ENCODE assay signal across 22 mouse cellular contexts in genomic region chr5:115060977-115061376, GRCm38 (mm10). TPM values are rescaled to one million over a fixed set of nuclear protein-coding genes. Genes with fewer than 3 reads are reported as not detected.
DNase-seq lines count a peak whose midpoint lies in the region; ATAC-seq and TF ChIP-seq lines count a peak whose summit lies in the region.
"Had no signal": no experiment of that assay in that cellular context is flagged by ENCODE, and none has a peak within 500 bp of the region (broad histone marks: within the 10 kb centered on the region; RNA-seq: fewer than 3 reads in every experiment).

No protein-coding gene starts in this region.

- no peak for DNase-seq in MEL (ENCODE audit: low read depth, low spot score)
- DNase-seq in gastrocnemius, postnatal 25 days, result no peak
- no peak for DNase-seq in left cerebral cortex, postnatal 36 days (ENCODE audit: low spot score in 2 of 2)
- DNase-seq in lung, postnatal 25 days (ENCODE audit: low spot score), result no peak
- DNase-seq: adrenal gland, adult 8-10 months; adrenal gland, postnatal 14 days; adrenal gland, postnatal 36 days; cerebellum, adult 11-12 months; cerebellum, adult 2 months; cerebellum, adult 9-10 months; cerebellum, postnatal 10 days; cerebellum, postnatal 25 days had no signal

- TF ChIP-seq EP300 in MEL (IDR thresholded peaks at IDR 0.05; ENCODE audit: low read depth in 1 of 2, low read length in 2 of 2), result peak; percentile 50 to 61; a peak in 3 of 4 replicates

- 44% methylated on average over 3 of the region's 3 CpGs for WGBS in liver, embryonic 12.5 days (ENCODE audit: insufficient replicate concordance)
- WGBS in liver, embryonic 15.5 days (ENCODE audit: insufficient replicate concordance), result 26% methylated on average over 3 of the region's 3 CpGs

- TF ChIP-seq POLR2A in MEL (IDR thresholded peaks at IDR 0.05; ENCODE audit: control insufficient read depth in 1 of 2, insufficient read depth in 1 of 2, low read depth in 1 of 2, low read length in 2 of 2, poor library complexity in 1 of 2), result no peak

- 0 out of 2 replicates have a peak overlapping the region, but pooled peaks have one; percentile 2 for H3K4me2 ChIP-seq in liver, embryonic 12.5 days
- H3K4me2 ChIP-seq in liver, embryonic 15.5 days, result no peak overlapping the region
- H3K4me2 ChIP-seq: embryonic facial prominence, embryonic 12.5 days; forebrain, embryonic 13.5 days; forebrain, embryonic 15.5 days had no signal

- no peak for TF ChIP-seq CTCF in MEL (IDR thresholded peaks at IDR 0.05 in 2 of 3, conservative IDR thresholded peaks at IDR 0.05 in 1 of 3; ENCODE audit: control insufficient read depth in 1 of 3, insufficient read depth in 1 of 3, low read depth in 2 of 3, low read length in 3 of 3, poor library complexity in 1 of 3, severe bottlenecking in 1 of 3)

- peak overlapping the region; percentile 98 for H3K27ac ChIP-seq in MEL (ENCODE audit: control insufficient read depth, low read depth, low read length)
- H3K27ac ChIP-seq in liver, embryonic 12.5 days, result peak overlapping the region; percentile 92
- peak overlapping the region; percentile 85 for H3K27ac ChIP-seq in liver, embryonic 15.5 days (replicated peaks)
- H3K27ac ChIP-seq: embryonic facial prominence, embryonic 10.5 days; embryonic facial prominence, embryonic 12.5 days; forebrain, embryonic 13.5 days; forebrain, embryonic 15.5 days had no signal

- peaks cover 0 to 66% of the 10 kb centered on the region in 2 experiments; a peak in 2 of 4 replicates for H3K36me3 ChIP-seq in MEL (ENCODE audit: control insufficient read depth in 1 of 2, insufficient read depth in 2 of 2, low read length in 2 of 2)
- peaks cover 44% of the 10 kb centered on the region for H3K36me3 ChIP-seq in liver, embryonic 12.5 days
- H3K36me3 ChIP-seq in liver, embryonic 15.5 days (replicated peaks), result peaks cover 33% of the 10 kb centered on the region

- no peak overlapping the region for H3K4me3 ChIP-seq in MEL (ENCODE audit: control insufficient read depth in 1 of 2, insufficient read depth in 1 of 2, low read depth in 2 of 2, low read length in 2 of 2)
- no peak overlapping the region for H3K4me3 ChIP-seq in liver, embryonic 12.5 days
- H3K4me3 ChIP-seq in liver, embryonic 15.5 days (replicated peaks), result no peak overlapping the region
- H3K4me3 ChIP-seq: embryonic facial prominence, embryonic 10.5 days; embryonic facial prominence, embryonic 12.5 days; forebrain, embryonic 13.5 days; forebrain, embryonic 15.5 days had no signal

- no peak for TF ChIP-seq RAD21 in MEL (IDR thresholded peaks at IDR 0.05; ENCODE audit: low read depth, low read length)

- intact Hi-C loops in left cerebral cortex, postnatal 36 days (cut with DNase I), result no loop called here

- peaks cover 27% of the 10 kb centered on the region for H3K79me2 ChIP-seq in MEL (ENCODE audit: control insufficient read depth, insufficient read depth, low read length, poor library complexity)

- ATAC-seq in liver, embryonic 12.5 days, result no peak
- no peak for ATAC-seq in liver, embryonic 15.5 days (ENCODE audit: insufficient read depth)
- ATAC-seq: activated CD4-positive, CD25-positive, alpha-beta regulatory T cell, adult 4 months; forebrain, embryonic 13.5 days; forebrain, embryonic 15.5 days; Patski had no signal

- peak overlapping the region; percentile 15; the same call in 1 of the 2 replicates for H3K9ac ChIP-seq in MEL (ENCODE audit: control insufficient read depth, low read depth, low read length, poor library complexity, severe bottlenecking)
- H3K9ac ChIP-seq in liver, embryonic 12.5 days, result no peak overlapping the region; the same call in 1 of the 2 replicates
- H3K9ac ChIP-seq in liver, embryonic 15.5 days, result no peak overlapping the region
- H3K9ac ChIP-seq: embryonic facial prominence, embryonic 12.5 days; forebrain, embryonic 13.5 days; forebrain, embryonic 15.5 days had no signal

- H3K4me1 ChIP-seq in MEL (ENCODE audit: control insufficient read depth in 1 of 2, insufficient read depth in 2 of 2, low read length in 2 of 2), result peaks cover 42 to 61% of the 10 kb centered on the region in 2 experiments
- peaks cover 85% of the 10 kb centered on the region for H3K4me1 ChIP-seq in liver, embryonic 12.5 days
- peaks cover 78% of the 10 kb centered on the region for H3K4me1 ChIP-seq in liver, embryonic 15.5 days (replicated peaks)
- H3K4me1 ChIP-seq: embryonic facial prominence, embryonic 10.5 days; embryonic facial prominence, embryonic 12.5 days; forebrain, embryonic 13.5 days; forebrain, embryonic 15.5 days had no signal

- H3K27me3 ChIP-seq in MEL (ENCODE audit: control insufficient read depth in 1 of 2, insufficient read depth in 2 of 2, low read length in 2 of 2), result no peaks in the 10 kb centered on the region
- H3K27me3 ChIP-seq in liver, embryonic 12.5 days (replicated peaks), result no peaks in the 10 kb centered on the region
- H3K27me3 ChIP-seq in liver, embryonic 15.5 days, result no peaks in the 10 kb centered on the region
- H3K27me3 ChIP-seq: embryonic facial prominence, embryonic 12.5 days; forebrain, embryonic 13.5 days; forebrain, embryonic 15.5 days; Patski had no signal

- H3K9me3 ChIP-seq in MEL (replicated peaks; ENCODE audit: insufficient read depth, low read length), result no peaks in the 10 kb centered on the region
- H3K9me3 ChIP-seq in liver, embryonic 12.5 days (replicated peaks), result 0 out of 2 replicates have a peak, but pooled peaks cover 3% of the 10 kb centered on the region
- H3K9me3 ChIP-seq in liver, embryonic 15.5 days (replicated peaks), result no peaks in the 10 kb centered on the region
- H3K9me3 ChIP-seq: embryonic facial prominence, embryonic 10.5 days; embryonic facial prominence, embryonic 12.5 days; forebrain, embryonic 13.5 days; forebrain, embryonic 15.5 days had no signal

TF ChIP-seq in MEL, 35 proteins besides CTCF, POLR2A, EP300 and RAD21:
- TF ChIP-seq NELFE (IDR thresholded peaks at IDR 0.05; ENCODE audit: low read depth, low read length) (no peak), ZNF384 (IDR thresholded peaks at IDR 0.05; ENCODE audit: low read depth, low read length) (no peak), GATA1 (IDR thresholded peaks at IDR 0.05; ENCODE audit: low read depth, low read length) (peak; percentile 50), POLR2AphosphoS5 (IDR thresholded peaks at IDR 0.05; ENCODE audit: borderline replicate concordance, low read depth, low read length) (no peak), KAT2A (conservative IDR thresholded peaks at IDR 0.05; ENCODE audit: low read depth, low read length) (no peak), MYB (IDR thresholded peaks at IDR 0.05; ENCODE audit: low read depth, low read length) (no peak), E2F4 (IDR thresholded peaks at IDR 0.05; ENCODE audit: borderline replicate concordance, low read depth, low read length) (no peak), ETS1 (IDR thresholded peaks at IDR 0.05; ENCODE audit: low read depth, low read length) (0 out of 2 replicates have a peak, but pooled peaks have one; percentile 16), GABPA (IDR thresholded peaks at IDR 0.05; ENCODE audit: low read depth, low read length) (no peak), TBP (IDR thresholded peaks at IDR 0.05; ENCODE audit: low read depth, low read length) (no peak), RCOR1 (IDR thresholded peaks at IDR 0.05; ENCODE audit: low read depth, low read length) (0 out of 2 replicates have a peak, but pooled peaks have one; percentile 8)

RNA-seq across cellular contexts. Expression of gene Gm10401, which starts 37.1 kb away (rescaled TPM):
- total RNA-seq in MEL (2012; rRNA removed), result 3.5 and 4.6 TPM in 2 replicates
- polyA plus RNA-seq in MEL (2012; ENCODE audit: insufficient read depth in 1 of 2, insufficient read length in 2 of 2, low read depth in 1 of 2, low replicate concordance in 2 of 2, missing spikeins in 1 of 2), result under 1 TPM in 1 of 2 experiments, not detected in 1; 0.56 TPM
- polyA plus RNA-seq in liver, embryonic 12.5 days (2016; fragmentation: Nextera tagmentation; extraction: Ambion mirVana), result 12.2 and 15.1 TPM in 2 replicates
- 7.9 and 11.4 TPM in 2 replicates for polyA plus RNA-seq in liver, embryonic 15.5 days (2015; fragmentation: Nextera tagmentation; extraction: Ambion mirVana)
- not detected for total RNA-seq in gastrocnemius, postnatal 25 days (2021)
- not detected for total RNA-seq in left cerebral cortex, postnatal 36 days (2021)
- total RNA-seq: adrenal gland, adult 18-20 months; adrenal gland, adult 8-10 months; adrenal gland, postnatal 14 days; adrenal gland, postnatal 36 days had no signal
- polyA plus RNA-seq: cerebellum, adult 2 months; cortical plate, adult 2 months; Patski had no signal

RNA-seq across cellular contexts. Expression of gene Sppl3, which starts 50.0 kb away (rescaled TPM):
- 25.8 and 29.5 TPM in 2 replicates for total RNA-seq in MEL (2012; rRNA removed)
- polyA plus RNA-seq in MEL (2012; ENCODE audit: insufficient read depth in 1 of 2, insufficient read length in 2 of 2, low read depth in 1 of 2, low replicate concordance in 2 of 2, missing spikeins in 1 of 2), result 10 to 100 TPM in 1 of 2 experiments, not detected in 1; 50.9 TPM
- 19.3 and 23.7 TPM in 2 replicates for polyA plus RNA-seq in liver, embryonic 12.5 days (2016; fragmentation: Nextera tagmentation; extraction: Ambion mirVana)
- polyA plus RNA-seq in liver, embryonic 15.5 days (2015; fragmentation: Nextera tagmentation; extraction: Ambion mirVana), result 7.9 and 12.1 TPM in 2 replicates
- 10 to 100 TPM; 19.6 to 20.3 TPM for total RNA-seq in gastrocnemius, postnatal 25 days (2021)
- total RNA-seq in left cerebral cortex, postnatal 36 days (2021), result 10 to 100 TPM; 87.1 to 96.8 TPM

RNA-seq across cellular contexts. Expression of gene Acads, which starts 58.2 kb away (rescaled TPM):
- total RNA-seq in MEL (2012; rRNA removed), result 31.9 and 35.0 TPM in 2 replicates
- 10 to 100 TPM in 1 of 2 experiments, not detected in 1; 56.5 TPM for polyA plus RNA-seq in MEL (2012; ENCODE audit: insufficient read depth in 1 of 2, insufficient read length in 2 of 2, low read depth in 1 of 2, low replicate concordance in 2 of 2, missing spikeins in 1 of 2)
- polyA plus RNA-seq in liver, embryonic 12.5 days (2016; fragmentation: Nextera tagmentation; extraction: Ambion mirVana), result 43.9 and 51.1 TPM in 2 replicates
- 49.8 and 53.6 TPM in 2 replicates for polyA plus RNA-seq in liver, embryonic 15.5 days (2015; fragmentation: Nextera tagmentation; extraction: Ambion mirVana)
- total RNA-seq in gastrocnemius, postnatal 25 days (2021), result 10 to 100 TPM; 65.8 TPM
- 1 to 10 TPM; 7.5 TPM for total RNA-seq in left cerebral cortex, postnatal 36 days (2021)
